Mouse (Mus musculus): Measurements from ENCODE around the gene Mllt10. TPM values are rescaled to one million over a fixed set of nuclear protein-coding genes. Genes with fewer than 3 reads are reported as not detected.

Gene Mllt10
- polyA plus RNA-seq, 1 experiment from 2014 or later: 20.7 TPM

DNA sequence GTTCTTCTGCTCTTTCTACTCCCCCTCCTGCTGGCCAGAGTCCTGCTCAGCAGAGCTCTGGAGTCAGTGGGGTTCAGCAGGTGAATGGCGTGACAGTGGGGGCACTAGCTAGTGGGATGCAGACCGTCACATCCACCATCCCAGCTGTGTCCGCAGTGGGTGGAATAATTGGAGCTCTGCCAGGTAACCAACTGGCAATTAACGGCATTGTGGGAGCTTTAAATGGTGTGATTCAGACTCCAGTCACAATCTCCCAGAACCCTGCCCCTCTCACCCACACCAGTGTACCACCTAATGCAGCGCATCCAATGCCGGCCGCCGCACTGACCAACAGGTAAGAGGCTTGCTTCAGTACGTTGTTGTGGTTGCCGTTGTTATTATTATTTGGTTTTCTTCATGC, 151.8 kb downstream of the Mllt10 start:
- no peak for DNase-seq
- peaks cover 63% of the 10 kb centered on the region for H3K36me3 ChIP-seq (replicated peaks; ENCODE audit: insufficient read depth, low read length)

DNA sequence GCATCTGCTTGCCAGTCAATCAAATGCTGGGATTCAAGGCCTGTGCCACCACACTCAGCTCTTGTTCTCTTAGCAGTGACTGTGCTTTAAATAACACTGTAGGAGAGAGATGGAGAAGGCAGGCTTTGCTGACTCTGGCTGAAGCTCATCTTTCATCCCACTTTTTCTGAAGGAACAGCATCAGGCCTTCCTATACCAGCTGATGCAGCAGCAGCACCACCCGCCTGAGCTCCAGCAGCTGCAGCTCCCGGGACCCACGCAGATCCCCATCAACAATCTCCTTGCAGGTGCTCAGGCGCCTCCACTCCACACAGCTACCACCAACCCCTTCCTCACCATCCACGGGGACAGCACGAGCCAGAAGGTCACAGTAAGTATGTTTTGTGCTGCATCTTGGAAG, 153.5 kb downstream of the Mllt10 start:
- Histone ChIP-seq H3K4me1 (ENCODE audit: insufficient read depth) (no peaks in the 10 kb centered on the region), H3K9ac (replicated peaks) (no peak overlapping the region), H3K27me3 (ENCODE audit: insufficient read depth, low read length) (no peaks in the 10 kb centered on the region), H3K27ac (ENCODE audit: low read depth) (no peak overlapping the region), H3K4me3 (ENCODE audit: low read depth, low read length) (no peak overlapping the region), H3K4me2 (ENCODE audit: low read depth, low read length) (no peak overlapping the region), H3K9me3 (ENCODE audit: low read length) (no peaks in the 10 kb centered on the region), H3K36me3 (replicated peaks; ENCODE audit: insufficient read depth, low read length) (peaks cover 66% of the 10 kb centered on the region)
- no peak for DNase-seq
- 82% methylated on average over 6 of the region's 6 CpGs for WGBS (ENCODE audit: insufficient replicate concordance)
- ATAC-seq: no peak
- TF ChIP-seq CTCF (IDR thresholded peaks at IDR 0.05; ENCODE audit: low read depth) (no peak), EP300 (IDR thresholded peaks at IDR 0.05; ENCODE audit: low read depth) (no peak)

More for the DNA sequence above, 151.8 kb downstream of the Mllt10 start:
- Histone ChIP-seq H3K4me1 (ENCODE audit: insufficient read depth) (no peaks in the 10 kb centered on the region), H3K27ac (ENCODE audit: low read depth) (no peak overlapping the region), H3K4me2 (ENCODE audit: low read depth, low read length) (no peak overlapping the region), H3K9me3 (ENCODE audit: low read length) (no peaks in the 10 kb centered on the region), H3K9ac (replicated peaks) (no peak overlapping the region), H3K27me3 (ENCODE audit: insufficient read depth, low read length) (no peaks in the 10 kb centered on the region), H3K4me3 (ENCODE audit: low read depth, low read length) (no peak overlapping the region)
- no peak for ATAC-seq
- 88% methylated on average over 10 of the region's 10 CpGs for WGBS (ENCODE audit: insufficient replicate concordance)
- TF ChIP-seq EP300 (IDR thresholded peaks at IDR 0.05; ENCODE audit: low read depth) (no peak), CTCF (IDR thresholded peaks at IDR 0.05; ENCODE audit: low read depth) (no peak)

DNA sequence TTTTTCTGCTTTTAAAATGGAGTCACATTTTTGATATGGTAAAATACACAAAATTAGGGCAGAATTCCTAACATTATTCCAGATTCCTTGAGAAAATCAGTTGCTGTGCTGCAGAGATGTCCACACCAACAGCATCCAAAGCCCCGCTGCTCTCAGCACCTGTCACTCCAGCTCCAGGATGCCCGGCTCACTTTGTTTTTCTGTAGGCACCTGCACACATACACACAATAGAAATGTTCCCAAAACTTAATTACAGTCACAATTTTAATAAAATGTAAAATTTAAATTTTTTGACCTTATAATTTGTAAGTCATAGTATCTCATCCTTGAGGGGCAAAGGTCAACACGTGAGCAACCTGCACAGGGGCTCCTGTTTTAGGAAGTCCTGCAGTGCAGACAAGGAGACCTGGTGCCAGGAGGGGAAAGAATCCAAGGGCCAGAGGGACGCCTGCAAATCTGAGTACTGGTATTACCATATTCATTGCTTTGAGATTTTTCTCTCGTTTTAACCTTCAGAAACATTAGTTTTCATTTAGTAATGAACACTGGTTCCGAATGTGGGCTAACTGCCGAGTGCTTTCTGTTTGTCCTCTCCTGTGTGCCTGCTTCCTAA, 154.3 kb downstream of the Mllt10 start:
- H3K4me1 ChIP-seq (ENCODE audit: insufficient read depth): no peaks in the 10 kb centered on the region
- no peak for DNase-seq
- H3K4me2 ChIP-seq (ENCODE audit: low read depth, low read length): no peak overlapping the region
- H3K9ac ChIP-seq (replicated peaks): no peak overlapping the region
- H3K27me3 ChIP-seq (ENCODE audit: insufficient read depth, low read length): no peaks in the 10 kb centered on the region
- peaks cover 67% of the 10 kb centered on the region for H3K36me3 ChIP-seq (replicated peaks; ENCODE audit: insufficient read depth, low read length)
- no peaks in the 10 kb centered on the region for H3K9me3 ChIP-seq (ENCODE audit: low read length)
- 89% methylated on average over 7 of the region's 7 CpGs for WGBS (ENCODE audit: insufficient replicate concordance)
- no peak overlapping the region for H3K4me3 ChIP-seq (ENCODE audit: low read depth, low read length)
- H3K27ac ChIP-seq (ENCODE audit: low read depth): no peak overlapping the region
- TF ChIP-seq EP300 (IDR thresholded peaks at IDR 0.05; ENCODE audit: low read depth) (no peak), CTCF (IDR thresholded peaks at IDR 0.05; ENCODE audit: low read depth) (no peak)
- no peak for ATAC-seq

DNA sequence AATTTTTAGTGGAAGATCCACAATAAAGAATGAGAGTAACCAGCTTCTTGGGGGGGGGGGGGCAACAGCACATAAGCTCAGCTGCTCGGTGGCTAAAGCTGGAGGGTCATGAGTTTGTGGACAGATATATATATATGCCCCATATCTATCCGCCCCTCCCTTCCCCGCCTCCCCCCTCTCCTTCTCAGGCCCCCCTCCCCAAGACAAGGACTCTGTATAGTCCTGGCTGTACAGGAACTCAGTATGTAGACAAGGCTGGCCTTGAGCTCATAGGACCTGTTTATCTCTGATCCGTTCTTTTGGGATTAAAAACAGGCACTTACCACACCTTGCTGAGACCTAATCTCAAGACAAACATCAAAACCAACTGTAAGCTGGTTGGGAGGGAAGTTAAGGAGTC, 154.9 kb downstream of the Mllt10 start:
- ATAC-seq: no peak
- 86% methylated on average over 4 of the region's 4 CpGs for WGBS (ENCODE audit: insufficient replicate concordance)
- DNase-seq: no peak
- Histone ChIP-seq H3K4me1 (ENCODE audit: insufficient read depth) (no peaks in the 10 kb centered on the region), H3K36me3 (replicated peaks; ENCODE audit: insufficient read depth, low read length) (peaks cover 66% of the 10 kb centered on the region), H3K4me3 (ENCODE audit: low read depth, low read length) (no peak overlapping the region), H3K4me2 (ENCODE audit: low read depth, low read length) (no peak overlapping the region), H3K9ac (replicated peaks) (no peak overlapping the region), H3K9me3 (ENCODE audit: low read length) (no peaks in the 10 kb centered on the region), H3K27ac (ENCODE audit: low read depth) (no peak overlapping the region), H3K27me3 (ENCODE audit: insufficient read depth, low read length) (no peaks in the 10 kb centered on the region)
- TF ChIP-seq CTCF (IDR thresholded peaks at IDR 0.05; ENCODE audit: low read depth) (no peak), EP300 (IDR thresholded peaks at IDR 0.05; ENCODE audit: low read depth) (no peak)

DNA sequence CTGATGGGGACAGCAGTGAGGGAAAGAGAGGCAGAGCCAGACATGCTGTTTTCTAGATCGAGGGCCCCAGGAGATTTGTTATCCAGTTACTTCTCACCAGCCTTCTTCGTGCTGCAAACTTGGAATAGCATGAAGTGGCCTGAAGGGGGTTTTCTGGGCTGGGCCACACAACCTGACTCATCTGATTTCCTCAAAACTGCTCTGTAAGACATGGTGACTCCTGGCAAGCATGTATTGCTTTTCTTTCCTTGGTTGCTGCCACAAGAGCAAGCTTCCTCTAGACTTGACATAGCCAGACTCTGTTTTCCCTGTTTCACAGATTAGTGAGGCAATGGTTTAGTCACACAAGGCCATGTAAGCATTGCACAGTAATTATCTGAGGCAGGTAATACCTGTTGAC, 159.0 kb downstream of the Mllt10 start:
- TF ChIP-seq EP300 (IDR thresholded peaks at IDR 0.05; ENCODE audit: low read depth) (no peak), CTCF (IDR thresholded peaks at IDR 0.05; ENCODE audit: low read depth) (no peak)
- no peaks in the 10 kb centered on the region for H3K27me3 ChIP-seq (ENCODE audit: insufficient read depth, low read length)
- H3K36me3 ChIP-seq (replicated peaks; ENCODE audit: insufficient read depth, low read length): peaks cover 64% of the 10 kb centered on the region
- WGBS (ENCODE audit: insufficient replicate concordance): 68% methylated on average over 2 of the region's 2 CpGs
- ATAC-seq (no peak), DNase-seq (no peak)
- H3K4me3 ChIP-seq (ENCODE audit: low read depth, low read length): no peak overlapping the region
- no peak overlapping the region for H3K27ac ChIP-seq (ENCODE audit: low read depth)
- no peak overlapping the region for H3K4me2 ChIP-seq (ENCODE audit: low read depth, low read length)
- no peaks in the 10 kb centered on the region for H3K4me1 ChIP-seq (ENCODE audit: insufficient read depth)
- no peaks in the 10 kb centered on the region for H3K9me3 ChIP-seq (ENCODE audit: low read length)
- no peak overlapping the region for H3K9ac ChIP-seq (replicated peaks)

DNA sequence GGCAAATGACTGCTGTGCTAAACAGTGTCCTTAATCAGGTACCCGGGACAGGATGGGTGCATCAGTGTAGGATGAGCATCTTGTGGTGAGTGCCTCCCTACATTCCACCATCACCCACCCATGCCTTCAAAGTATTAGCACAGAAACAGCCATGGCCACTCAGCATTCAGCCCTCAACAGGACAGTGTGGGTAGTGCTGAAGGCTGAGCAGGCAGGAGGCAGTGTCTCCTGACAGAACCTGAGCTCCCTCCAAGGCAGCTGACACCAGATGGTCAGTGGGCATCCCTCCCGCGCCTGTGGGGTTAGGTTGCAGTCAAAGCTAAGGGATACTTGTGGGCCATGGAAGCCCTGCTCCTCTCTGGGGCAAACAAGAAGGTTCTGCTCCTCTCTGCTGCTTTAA, 162.8 kb downstream of the Mllt10 start:
- Histone ChIP-seq H3K9ac (replicated peaks) (no peak overlapping the region), H3K27ac (ENCODE audit: low read depth) (no peak overlapping the region), H3K4me3 (ENCODE audit: low read depth, low read length) (no peak overlapping the region), H3K36me3 (replicated peaks; ENCODE audit: insufficient read depth, low read length) (peaks cover 52% of the 10 kb centered on the region), H3K9me3 (ENCODE audit: low read length) (no peaks in the 10 kb centered on the region), H3K27me3 (ENCODE audit: insufficient read depth, low read length) (no peaks in the 10 kb centered on the region), H3K4me1 (ENCODE audit: insufficient read depth) (no peaks in the 10 kb centered on the region), H3K4me2 (ENCODE audit: low read depth, low read length) (no peak overlapping the region)
- TF ChIP-seq EP300 (IDR thresholded peaks at IDR 0.05; ENCODE audit: low read depth) (no peak), CTCF (IDR thresholded peaks at IDR 0.05; ENCODE audit: low read depth) (no peak)
- no peak for ATAC-seq
- DNase-seq: no peak
- 77% methylated on average over 3 of the region's 3 CpGs for WGBS (ENCODE audit: insufficient replicate concordance)

DNA sequence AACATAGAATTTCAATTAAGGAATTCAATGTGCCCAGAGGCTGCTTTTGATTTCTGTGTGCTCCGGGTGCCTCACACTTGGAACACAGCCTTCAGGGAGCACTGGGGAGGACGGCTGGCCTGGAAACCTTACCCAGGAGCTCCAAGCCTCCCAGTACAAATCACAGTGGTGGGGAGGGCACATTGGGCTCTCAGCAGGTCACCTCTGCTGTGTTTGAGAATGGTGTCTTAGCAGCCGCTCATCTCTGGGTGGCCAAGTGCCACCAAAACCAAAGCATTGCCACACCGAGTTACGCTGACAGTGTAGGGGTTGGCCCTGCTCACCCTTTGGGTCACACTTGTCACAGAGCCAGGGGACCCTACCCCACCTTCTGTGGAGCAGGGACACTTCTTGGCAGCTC, 163.5 kb downstream of the Mllt10 start:
- Histone ChIP-seq H3K9ac (replicated peaks) (no peak overlapping the region), H3K27me3 (ENCODE audit: insufficient read depth, low read length) (no peaks in the 10 kb centered on the region), H3K9me3 (ENCODE audit: low read length) (no peaks in the 10 kb centered on the region), H3K27ac (ENCODE audit: low read depth) (no peak overlapping the region), H3K4me2 (ENCODE audit: low read depth, low read length) (no peak overlapping the region), H3K4me1 (ENCODE audit: insufficient read depth) (no peaks in the 10 kb centered on the region), H3K4me3 (ENCODE audit: low read depth, low read length) (no peak overlapping the region), H3K36me3 (replicated peaks; ENCODE audit: insufficient read depth, low read length) (peaks cover 46% of the 10 kb centered on the region)
- DNase-seq (no peak), ATAC-seq (no peak)
- WGBS (ENCODE audit: insufficient replicate concordance): 85% methylated on average over 5 of the region's 5 CpGs
- no peak for TF ChIP-seq EP300 (IDR thresholded peaks at IDR 0.05; ENCODE audit: low read depth)
- TF ChIP-seq CTCF (IDR thresholded peaks at IDR 0.05; ENCODE audit: low read depth): no peak

All from liver, postnatal 0 days (tissue).